Mouse (Mus musculus): ENCODE results near the gene Zfp710. TPM values are rescaled to one million over a fixed set of nuclear protein-coding genes. Genes with fewer than 3 reads are reported as not detected.

Gene Zfp710
- total and polyA plus RNA-seq, 3 experiments = 14.8 to 19.1 TPM; not detected in 1

DNA sequence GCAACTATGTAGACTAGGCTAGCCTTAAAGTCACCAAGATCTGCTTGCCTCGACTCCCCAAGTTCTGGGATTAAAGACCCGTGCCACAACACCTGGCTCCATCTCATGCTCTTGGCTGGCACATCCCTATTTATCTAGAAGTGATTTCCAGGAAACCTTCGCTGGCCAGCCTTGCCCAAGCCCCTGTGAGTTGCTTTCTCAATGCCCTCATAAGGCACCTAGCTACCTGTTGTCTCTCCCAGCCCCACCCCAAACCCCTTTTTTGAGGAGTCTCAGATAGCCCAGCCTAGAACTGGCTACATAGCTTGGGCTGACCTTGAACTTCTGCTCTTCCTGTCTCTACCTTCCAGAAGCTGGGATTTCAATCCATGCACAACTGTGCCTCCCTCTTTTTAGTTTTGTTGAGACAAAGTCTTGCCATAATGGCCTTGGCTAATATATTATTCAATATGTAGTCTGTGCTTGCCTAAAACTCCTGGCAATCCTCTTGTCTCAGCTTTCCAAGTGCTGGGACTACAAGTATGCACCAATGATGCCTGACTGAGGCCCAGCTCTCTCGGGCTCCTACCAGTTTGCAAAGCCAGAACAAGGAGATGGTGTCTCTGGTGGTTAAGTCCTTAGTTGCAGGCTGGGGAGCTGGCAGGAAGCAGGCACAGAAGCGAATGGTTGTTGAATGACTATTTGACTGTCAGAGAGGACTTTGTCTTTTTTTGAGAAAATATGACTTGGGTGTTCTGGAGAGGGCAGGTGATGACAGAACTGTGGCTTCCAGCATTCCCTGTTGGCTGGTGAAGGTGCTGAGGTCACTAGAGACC is 786 bp upstream of the Zfp710 start:
- Histone ChIP-seq H3K9ac (ENCODE audit: control insufficient read depth, low read depth, low read length, poor library complexity, severe bottlenecking) (no peak overlapping the region), H3K27me3 (ENCODE audit: control insufficient read depth in 1 of 2, insufficient read depth in 2 of 2, low read length in 2 of 2) (no peaks in the 10 kb centered on the region), H3K4me3 (ENCODE audit: control insufficient read depth in 1 of 2, insufficient read depth in 1 of 2, low read depth in 2 of 2, low read length in 2 of 2) (no peak overlapping the region), H3K27ac (ENCODE audit: control insufficient read depth, low read depth, low read length) (no peak overlapping the region), H3K4me1 (ENCODE audit: control insufficient read depth in 1 of 2, insufficient read depth in 2 of 2, low read length in 2 of 2) (peaks cover 4 to 9% of the 10 kb centered on the region in 2 experiments), H3K36me3 (ENCODE audit: control insufficient read depth in 1 of 2, insufficient read depth in 2 of 2, low read length in 2 of 2) (peaks cover 0 to 8% of the 10 kb centered on the region in 2 experiments; a peak in 2 of 4 replicates), H3K9me3 (replicated peaks; ENCODE audit: insufficient read depth, low read length) (no peaks in the 10 kb centered on the region), H3K79me2 (ENCODE audit: control insufficient read depth, insufficient read depth, low read length, poor library complexity) (peaks cover 20% of the 10 kb centered on the region)
- TF ChIP-seq GATA1 (IDR thresholded peaks at IDR 0.05; ENCODE audit: low read depth, low read length) (no peak), SMC3 (IDR thresholded peaks at IDR 0.05; ENCODE audit: low read depth, low read length) (no peak), RCOR1 (IDR thresholded peaks at IDR 0.05; ENCODE audit: low read depth, low read length) (no peak), MEF2A (IDR thresholded peaks at IDR 0.05; ENCODE audit: extremely low read depth, insufficient replicate concordance, low read depth, low read length, poor library complexity, severe bottlenecking) (no peak), BHLHE40 (IDR thresholded peaks at IDR 0.05; ENCODE audit: borderline replicate concordance, low read depth, low read length) (no peak), NELFE (IDR thresholded peaks at IDR 0.05; ENCODE audit: low read depth, low read length) (no peak), RAD21 (IDR thresholded peaks at IDR 0.05; ENCODE audit: low read depth, low read length) (no peak), E2F4 (IDR thresholded peaks at IDR 0.05; ENCODE audit: borderline replicate concordance, low read depth, low read length) (no peak), JUND (IDR thresholded peaks at IDR 0.05; ENCODE audit: low read depth, low read length) (no peak), MAFK (IDR thresholded peaks at IDR 0.05; ENCODE audit: borderline replicate concordance, low read depth, low read length) (no peak), MYC (IDR thresholded peaks at IDR 0.05; ENCODE audit: low read depth, low read length) (no peak), ZMIZ1 (IDR thresholded peaks at IDR 0.05; ENCODE audit: low read depth, low read length) (no peak), GABPA (IDR thresholded peaks at IDR 0.05; ENCODE audit: low read depth, low read length) (no peak), TBP (IDR thresholded peaks at IDR 0.05; ENCODE audit: low read depth, low read length) (no peak), MXI1 (IDR thresholded peaks at IDR 0.05; ENCODE audit: low read depth, low read length) (no peak), USF2 (IDR thresholded peaks at IDR 0.05; ENCODE audit: borderline replicate concordance in 1 of 2, insufficient read depth in 1 of 2, low read depth in 1 of 2, low read length in 2 of 2) (no peak), POLR2A (IDR thresholded peaks at IDR 0.05; ENCODE audit: control insufficient read depth in 1 of 2, insufficient read depth in 1 of 2, low read depth in 1 of 2, low read length in 2 of 2, poor library complexity in 1 of 2) (no peak), TCF12 (IDR thresholded peaks at IDR 0.05; ENCODE audit: low read depth, low read length) (no peak), UBTF (IDR thresholded peaks at IDR 0.05; ENCODE audit: borderline replicate concordance, insufficient read depth, low read depth, low read length) (no peak)
- peak; percentile 34 for DNase-seq (ENCODE audit: low read depth, low spot score)

Data from MEL (cell line).